In the genomic region with DNA sequence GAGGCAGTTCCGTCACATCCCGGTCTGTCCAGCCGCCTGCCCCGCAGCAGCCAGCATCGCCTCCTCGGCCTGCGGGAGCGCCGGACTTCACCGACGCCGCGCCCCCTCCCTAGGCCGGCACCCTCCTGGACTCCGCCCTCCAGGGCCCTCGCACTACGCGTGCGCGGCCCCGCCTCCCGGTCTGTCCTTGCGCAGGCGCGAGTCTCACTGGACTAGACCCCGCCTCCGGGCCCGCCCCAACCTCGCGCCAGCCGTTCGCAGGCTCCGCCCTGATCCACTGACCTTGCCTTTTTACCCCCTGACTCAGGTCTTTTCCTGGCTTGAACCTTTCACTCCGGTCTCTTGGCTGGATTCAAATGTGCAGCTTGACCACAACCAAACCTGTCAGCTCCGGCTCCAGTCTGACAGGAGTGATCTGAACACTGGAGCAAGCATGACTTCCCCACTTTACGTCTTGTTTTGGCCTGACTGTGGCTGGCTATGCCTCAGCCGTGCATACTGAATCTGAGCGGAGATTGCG, we compare ENCODE assay signal across 8 mouse cellular contexts. TPM values are rescaled to one million over a fixed set of nuclear protein-coding genes. Genes with fewer than 3 reads are reported as not detected.
A peak's percentile ranks its signal among the peaks of the same experiment; 100 is the strongest.
DNase-seq lines count a peak whose midpoint lies in the region; ATAC-seq and TF ChIP-seq lines count a peak whose summit lies in the region.

A gene (minus strand): TSS at position 150 of the 520 bp plus-strand sequence.

- H3K9me3 ChIP-seq in embryonic facial prominence, embryonic 14.5 days (ENCODE audit: control insufficient read depth, low read length): no peaks in the 10 kb centered on the region
- H3K9me3 ChIP-seq in limb, embryonic 14.5 days (ENCODE audit: control insufficient read depth, low read length): no peaks in the 10 kb centered on the region
- H3K9me3 ChIP-seq in midbrain, postnatal 0 days (ENCODE audit: low read length): no peaks in the 10 kb centered on the region

- WGBS in embryonic facial prominence, embryonic 14.5 days: 3% methylated on average over 19 of the region's 39 CpGs
- WGBS in limb, embryonic 14.5 days: 1% methylated on average over 26 of the region's 39 CpGs
- WGBS in midbrain, postnatal 0 days: under 1% methylated on average over 37 of the region's 39 CpGs

- H3K27ac ChIP-seq in embryonic facial prominence, embryonic 14.5 days (replicated peaks; ENCODE audit: low read depth, low read length): peak within 1 kb of the TSS; percentile 82
- peak within 1 kb of the TSS; percentile 73 for H3K27ac ChIP-seq in limb, embryonic 14.5 days (replicated peaks; ENCODE audit: low read depth, low read length)
- H3K27ac ChIP-seq in midbrain, postnatal 0 days (ENCODE audit: low read depth, low read length): peak within 1 kb of the TSS; percentile 79

- no peak for TF ChIP-seq CTCF in midbrain, postnatal 0 days (IDR thresholded peaks at IDR 0.05)

- peak within 1 kb of the TSS; percentile 61 for H3K4me2 ChIP-seq in embryonic facial prominence, embryonic 14.5 days (ENCODE audit: low read depth, low read length)
- peak within 1 kb of the TSS; percentile 52 for H3K4me2 ChIP-seq in limb, embryonic 14.5 days (replicated peaks; ENCODE audit: low read depth, low read length, severe bottlenecking)
- H3K4me2 ChIP-seq in midbrain, postnatal 0 days (ENCODE audit: low read depth, low read length, poor library complexity, severe bottlenecking): peak within 1 kb of the TSS; percentile 61

- peaks cover 12% of the 10 kb centered on the region for H3K4me1 ChIP-seq in embryonic facial prominence, embryonic 14.5 days (ENCODE audit: control insufficient read depth, insufficient read depth, low read length)
- peaks cover 4% of the 10 kb centered on the region; the same call in 1 of the 2 replicates for H3K4me1 ChIP-seq in limb, embryonic 14.5 days (ENCODE audit: control insufficient read depth, insufficient read depth, low read length)
- no peaks in the 10 kb centered on the region for H3K4me1 ChIP-seq in midbrain, postnatal 0 days (ENCODE audit: insufficient read depth, low read length)

- H3K27me3 ChIP-seq in embryonic facial prominence, embryonic 14.5 days (replicated peaks; ENCODE audit: control insufficient read depth, insufficient read depth, low read length): no peaks in the 10 kb centered on the region
- H3K27me3 ChIP-seq in limb, embryonic 14.5 days (ENCODE audit: control insufficient read depth, insufficient read depth, low read length): no peaks in the 10 kb centered on the region
- H3K27me3 ChIP-seq in midbrain, postnatal 0 days (ENCODE audit: insufficient read depth, low read length): no peaks in the 10 kb centered on the region

- peak within 1 kb of the TSS; percentile 89 for H3K9ac ChIP-seq in embryonic facial prominence, embryonic 14.5 days (ENCODE audit: low read depth, low read length)
- peak within 1 kb of the TSS; percentile 84 for H3K9ac ChIP-seq in limb, embryonic 14.5 days (ENCODE audit: low read depth, low read length, severe bottlenecking)
- H3K9ac ChIP-seq in midbrain, postnatal 0 days (replicated peaks; ENCODE audit: low read length, poor library complexity, severe bottlenecking): peak within 1 kb of the TSS; percentile 93

- no peaks in the 10 kb centered on the region for H3K36me3 ChIP-seq in embryonic facial prominence, embryonic 14.5 days (ENCODE audit: control insufficient read depth, insufficient read depth, low read length)
- no peaks in the 10 kb centered on the region for H3K36me3 ChIP-seq in limb, embryonic 14.5 days (ENCODE audit: control insufficient read depth, insufficient read depth, low read length)
- H3K36me3 ChIP-seq in midbrain, postnatal 0 days (ENCODE audit: insufficient read depth, low read length): no peaks in the 10 kb centered on the region

- TF ChIP-seq POLR2A in limb, embryonic 14.5 days (IDR thresholded peaks at IDR 0.05; ENCODE audit: borderline replicate concordance, extremely low read depth, insufficient read depth, insufficient read length): peak; percentile 91; the same call in 1 of the 2 replicates

- H3K4me3 ChIP-seq in embryonic facial prominence, embryonic 14.5 days (ENCODE audit: low read depth, low read length): peak within 1 kb of the TSS; percentile 87
- peak within 1 kb of the TSS; percentile 92 for H3K4me3 ChIP-seq in limb, embryonic 14.5 days (replicated peaks; ENCODE audit: low read length)
- H3K4me3 ChIP-seq in midbrain, postnatal 0 days (ENCODE audit: low read depth, low read length): peak within 1 kb of the TSS; percentile 90

- DNase-seq in 3T3-L1 (ENCODE audit: low read depth, low spot score): peak; percentile 92
- DNase-seq in adrenal gland, postnatal 4 days (ENCODE audit: low spot score in 2 of 2): peak; percentile 99 to 100
- peak; percentile 97 for DNase-seq in embryonic facial prominence, embryonic 14.5 days (ENCODE audit: low spot score)
- DNase-seq in heart, adult 8-10 months (ENCODE audit: low spot score): peak; percentile 99
- peak; percentile 99 for DNase-seq in kidney, adult 9 months
- DNase-seq in limb, embryonic 14.5 days (ENCODE audit: low spot score): peak; percentile 95
- peak; percentile 97 for DNase-seq in midbrain, postnatal 0 days (ENCODE audit: low spot score)
- peak; percentile 95 for DNase-seq in spleen, postnatal 14 days (ENCODE audit: low spot score in 2 of 2)

- ATAC-seq in embryonic facial prominence, embryonic 14.5 days (ENCODE audit: low read depth): peak; percentile 99
- peak; percentile 100 for ATAC-seq in limb, embryonic 14.5 days (ENCODE audit: low FRiP score, low read depth)
- ATAC-seq in midbrain, postnatal 0 days (ENCODE audit: low FRiP score): peak; percentile 100

RNA-seq across cellular contexts. Expression of the gene that starts here (rescaled TPM):
- total RNA-seq in adrenal gland, postnatal 4 days (2021): 10 to 100 TPM; 29.1 to 33.4 TPM
- 49.6 and 52.7 TPM in 2 replicates for polyA plus RNA-seq in embryonic facial prominence, embryonic 14.5 days (2014; fragmentation: Nextera tagmentation; extraction: Ambion mirVana)
- 100 to 1,000 TPM; 111 to 141 (median 137) TPM for total RNA-seq in heart, adult 8-10 months (2022)
- 19.2 and 20.2 TPM in 2 replicates for polyA plus RNA-seq in limb, embryonic 14.5 days (2012; rRNA removed)
- 44.3 and 47.3 TPM in 2 replicates for polyA plus RNA-seq in limb, embryonic 14.5 days (2014; fragmentation: Nextera tagmentation; extraction: Ambion mirVana)
- 81.0 and 85.5 TPM in 2 replicates for total RNA-seq in midbrain, postnatal 0 days (2014; rRNA removed)
- polyA plus RNA-seq in midbrain, postnatal 0 days (2015; fragmentation: Nextera tagmentation; extraction: Ambion mirVana): 96.3 and 99.1 TPM in 2 replicates

Comparison
In these comparisons a context has a peak if more than half of its experiments do, and no peak if none do; other contexts are left out.
1. Peak in every context shown above with its lines: DNase-seq, ATAC-seq, H3K4me3 ChIP-seq and H3K27ac ChIP-seq.